ENCODE assay signal across 23 mouse cellular contexts in genomic region chr5:9142376-9142775, GRCm38 (mm10). TPM values are rescaled to one million over a fixed set of nuclear protein-coding genes. Genes with fewer than 3 reads are reported as not detected.
DNase-seq lines count a peak whose midpoint lies in the region; ATAC-seq and TF ChIP-seq lines count a peak whose summit lies in the region.
"Had no signal": no experiment of that assay in that cellular context is flagged by ENCODE, and none has a peak within 500 bp of the region (broad histone marks: within the 10 kb centered on the region; RNA-seq: fewer than 3 reads in every experiment).

No protein-coding gene starts in this region.

- H3K27me3 ChIP-seq in CH12.LX (replicated peaks) = no peaks in the 10 kb centered on the region
- no peaks in the 10 kb centered on the region for H3K27me3 ChIP-seq in midbrain, embryonic 14.5 days (ENCODE audit: control insufficient read depth, insufficient read depth, low read length)
- H3K27me3 ChIP-seq: embryonic facial prominence, embryonic 13.5 days; forebrain, embryonic 12.5 days; heart, embryonic 15.5 days; hindbrain, embryonic 13.5 days had no signal

- H3K27ac ChIP-seq in CH12.LX (ENCODE audit: insufficient read depth, low read depth) = no peak overlapping the region
- H3K27ac ChIP-seq in midbrain, embryonic 14.5 days (replicated peaks; ENCODE audit: low read depth, low read length) = no peak overlapping the region
- H3K27ac ChIP-seq: embryonic facial prominence, embryonic 13.5 days; forebrain, embryonic 12.5 days; heart, adult 2 months; heart, embryonic 15.5 days; hindbrain, embryonic 13.5 days; hindbrain, postnatal 0 days had no signal

- TF ChIP-seq RAD21 in CH12.LX (IDR thresholded peaks at IDR 0.05; ENCODE audit: low read depth, low read length) = no peak

- H3K4me2 ChIP-seq in CH12.LX (ENCODE audit: insufficient read depth, low read depth, poor library complexity, severe bottlenecking) = no peak overlapping the region
- H3K4me2 ChIP-seq in midbrain, embryonic 14.5 days (ENCODE audit: low read length) = no peak overlapping the region
- H3K4me2 ChIP-seq: embryonic facial prominence, embryonic 13.5 days; forebrain, embryonic 12.5 days; heart, embryonic 11.5 days; heart, embryonic 15.5 days; hindbrain, embryonic 13.5 days had no signal

- H3K9ac ChIP-seq in CH12.LX (ENCODE audit: insufficient read depth, low read depth) = no peak overlapping the region
- no peak overlapping the region for H3K9ac ChIP-seq in midbrain, embryonic 14.5 days (replicated peaks; ENCODE audit: low read length)
- H3K9ac ChIP-seq: embryonic facial prominence, embryonic 13.5 days; forebrain, embryonic 12.5 days; heart, embryonic 15.5 days; hindbrain, embryonic 13.5 days had no signal

- no peaks in the 10 kb centered on the region for H3K4me1 ChIP-seq in CH12.LX (ENCODE audit: control insufficient read depth in 1 of 2, insufficient read depth in 2 of 2)
- H3K4me1 ChIP-seq in midbrain, embryonic 14.5 days (ENCODE audit: control insufficient read depth, insufficient read depth, low read length) = no peaks in the 10 kb centered on the region
- H3K4me1 ChIP-seq: embryonic facial prominence, embryonic 13.5 days; forebrain, embryonic 12.5 days; heart, embryonic 15.5 days; hindbrain, embryonic 13.5 days had no signal

- no peak for TF ChIP-seq POLR2A in CH12.LX (IDR thresholded peaks at IDR 0.05; ENCODE audit: low read depth, low read length)

- peak; percentile 46 for ATAC-seq in inflammation-experienced regulatory T-cells, adult 6 months
- no peak for ATAC-seq in midbrain, embryonic 14.5 days (ENCODE audit: low FRiP score, low TSS enrichment)
- ATAC-seq: forebrain, embryonic 16.5 days; hindbrain, postnatal 0 days had no signal

- no peak for TF ChIP-seq CTCF in CH12.LX (conservative IDR thresholded peaks at IDR 0.05 in 1 of 2, IDR thresholded peaks at IDR 0.05 in 1 of 2; ENCODE audit: low read depth in 2 of 2, low read length in 2 of 2)

- 94% methylated on average over 6 of the region's 6 CpGs for WGBS in midbrain, embryonic 14.5 days

- H3K4me3 ChIP-seq in CH12.LX (replicated peaks in 1 of 3; ENCODE audit: low read depth in 2 of 3, low read length in 2 of 3, poor library complexity in 1 of 3) = no peak overlapping the region
- no peak overlapping the region for H3K4me3 ChIP-seq in midbrain, embryonic 14.5 days (replicated peaks; ENCODE audit: low read depth, low read length)
- H3K4me3 ChIP-seq: embryonic facial prominence, embryonic 13.5 days; forebrain, embryonic 12.5 days; heart, adult 2 months; heart, embryonic 15.5 days; hindbrain, embryonic 13.5 days had no signal

- no peak for TF ChIP-seq EP300 in CH12.LX (IDR thresholded peaks at IDR 0.05; ENCODE audit: low read length)

- no peaks in the 10 kb centered on the region for H3K9me3 ChIP-seq in CH12.LX (replicated peaks; ENCODE audit: low read length)
- no peaks in the 10 kb centered on the region for H3K9me3 ChIP-seq in midbrain, embryonic 14.5 days (ENCODE audit: control insufficient read depth, low read length)
- H3K9me3 ChIP-seq: embryonic facial prominence, embryonic 13.5 days; forebrain, embryonic 12.5 days; heart, embryonic 15.5 days; hindbrain, embryonic 13.5 days had no signal

- H3K79me2 ChIP-seq in CH12.LX (replicated peaks; ENCODE audit: control insufficient read depth, extremely low read depth, insufficient read depth, poor library complexity, severe bottlenecking) = no peaks in the 10 kb centered on the region; the same call in 1 of the 2 replicates

- H3K36me3 ChIP-seq in CH12.LX (replicated peaks in 1 of 2; ENCODE audit: control insufficient read depth in 1 of 2, insufficient read depth in 1 of 2, low read length in 1 of 2) = peaks cover 39 to 71% of the 10 kb centered on the region in 2 experiments
- H3K36me3 ChIP-seq in midbrain, embryonic 14.5 days (ENCODE audit: control insufficient read depth, insufficient read depth, low read length) = peaks cover 40% of the 10 kb centered on the region

- DNase-seq in CH12.LX (ENCODE audit: extremely low read depth) (no peak), R1 (ENCODE audit: low read depth, low spot score) (peak; percentile 20)
- peak; percentile 16 for DNase-seq in yolk sac, embryonic 10.5 days (ENCODE audit: low spot score)
- DNase-seq in midbrain, embryonic 14.5 days = no peak
- no peak for DNase-seq in frontal cortex, postnatal 25 days (ENCODE audit: low spot score in 2 of 2)
- no peak for DNase-seq in gastrocnemius, postnatal 36 days
- DNase-seq: adrenal gland, postnatal 10 days; B cell, adult 2 months; cerebellum, adult 11 months; cerebellum, adult 9-10 months; cerebellum, postnatal 25 days; gastrocnemius, postnatal 25 days; heart, adult 2 months; heart, postnatal 14 days; kidney, adult 18-20 months had no signal

- in situ Hi-C loops in CH12.LX (cut with MboI; ENCODE audit: low pct_ligation_motif_present, low pct_unique_long_range_greater_than_20kb, low sequenced_read_pairs) = no loop called here

- dilution Hi-C loops in CH12.LX (cut with MboI; ENCODE audit: extremely low pct_ligation_motif_present, extremely low pct_unique_long_range_greater_than_20kb, low sequenced_read_pairs) = no loop called here

- intact Hi-C loops in gastrocnemius, postnatal 36 days (cut with DNase I) = no loop called here

TF ChIP-seq in CH12.LX, 34 proteins besides CTCF, POLR2A, EP300 and RAD21:
- no peak for TF ChIP-seq RCOR1 (conservative IDR thresholded peaks at IDR 0.05; ENCODE audit: low read depth, low read length)
- no peak for TF ChIP-seq MEF2A (IDR thresholded peaks at IDR 0.05; ENCODE audit: borderline replicate concordance, low read depth, low read length)
- peak; percentile 77 for TF ChIP-seq MAFK (IDR thresholded peaks at IDR 0.05; ENCODE audit: insufficient replicate concordance, low read length)
- TF ChIP-seq TCF12 (IDR thresholded peaks at IDR 0.05; ENCODE audit: low read depth, low read length) = no peak
- TF ChIP-seq SMC3 (IDR thresholded peaks at IDR 0.05; ENCODE audit: low read depth, low read length) = no peak
- no peak for TF ChIP-seq HCFC1 (IDR thresholded peaks at IDR 0.05; ENCODE audit: low read depth, low read length)
- no peak for TF ChIP-seq CHD1 (IDR thresholded peaks at IDR 0.05; ENCODE audit: low read depth, low read length)
- no peak for TF ChIP-seq E2F4 (IDR thresholded peaks at IDR 0.05; ENCODE audit: insufficient replicate concordance, low read depth, low read length)

RNA-seq across cellular contexts. Expression of gene Dmtf1, which starts 19.2 kb away (rescaled TPM):
- total RNA-seq in CH12.LX (2012; rRNA removed) (18.1 and 18.8 TPM in 2 replicates), CH12.LX (2014; rRNA removed) (36.8 and 41.2 TPM in 2 replicates)
- 30.6 and 32.1 TPM in 2 replicates for polyA plus RNA-seq in CH12.LX (2012; ENCODE audit: insufficient read length, low read depth)
- polyA plus RNA-seq in inflammation-experienced regulatory T-cells, adult 6 months (2017; shearing (Covaris generic)) = 100 to 1,000 TPM in 2 of 3 experiments, 10 to 100 TPM in 1; 75.8 to 116 (median 104) TPM
- polyA plus RNA-seq in midbrain, embryonic 14.5 days (2014; fragmentation: Nextera tagmentation; extraction: Ambion mirVana) = 48.8 and 72.8 TPM in 2 replicates
- 1 to 10 TPM; 7.0 to 7.2 TPM for total RNA-seq in gastrocnemius, postnatal 36 days (2021)

RNA-seq across cellular contexts. Expression of gene Tmem243, which starts 41.9 kb away (rescaled TPM):
- 56.2 and 74.7 TPM in 2 replicates for total RNA-seq in CH12.LX (2012; rRNA removed)
- total RNA-seq in CH12.LX (2014; rRNA removed) = 102 and 107 TPM in 2 replicates
- 70.6 and 87.0 TPM in 2 replicates for polyA plus RNA-seq in CH12.LX (2012; ENCODE audit: insufficient read length, low read depth)
- polyA plus RNA-seq in inflammation-experienced regulatory T-cells, adult 6 months (2017; shearing (Covaris generic)) = 10 to 100 TPM; 26.4 to 54.2 (median 46.2) TPM
- 11.9 and 14.9 TPM in 2 replicates for polyA plus RNA-seq in midbrain, embryonic 14.5 days (2014; fragmentation: Nextera tagmentation; extraction: Ambion mirVana)
- 1 to 10 TPM; 5.6 to 8.8 TPM for total RNA-seq in gastrocnemius, postnatal 36 days (2021)

Comparison
In these comparisons a context has a peak if more than half of its experiments do, and no peak if none do; other contexts are left out.
1. DNase-seq: peak in R1 (single experiment) and yolk sac, embryonic 10.5 days (single experiment); none in CH12.LX (single experiment), midbrain, embryonic 14.5 days (single experiment), frontal cortex, postnatal 25 days (0 of 2) and gastrocnemius, postnatal 36 days (0 of 2).